Mouse (Mus musculus) intestine, embryonic 15.5 days (tissue): ENCODE measurements around the gene Gm12184. TPM values are rescaled to one million over a fixed set of nuclear protein-coding genes. Genes with fewer than 3 reads are reported as not detected.
"Not testable (repeated sequence)": the region's sequence is repeated elsewhere in the genome, so short reads cannot be mapped to it uniquely, and the experiment has no call there.

Experiments
- ATAC-seq: fragments of 200-750 bp; cut with Nextera tagmentation; 2 replicates; pipeline ENCODE4 v1.8.0; 2017; ENCODE audit warnings: moderate TSS enrichment, moderate library complexity
- H3K27ac ChIP-seq: fragments of 300-500 bp; sonication (generic); 2 replicates; pipeline ENCODE4 v1.5.1; 2015; ENCODE audit warnings: mild to moderate bottlenecking, inconsistent platforms
- H3K27me3 ChIP-seq: fragments of 300-500 bp; sonication (generic); replicated peaks from 2 replicates; pipeline ENCODE4 v1.6.1; 2015; ENCODE audit warnings: inconsistent platforms
- H3K36me3 ChIP-seq: fragments of 300-500 bp; sonication (generic); 2 replicates; pipeline ENCODE4 v1.6.1; 2015; ENCODE audit warnings: inconsistent platforms
- H3K4me1 ChIP-seq: fragments of 300-500 bp; sonication (generic); replicated peaks from 2 replicates; pipeline ENCODE4 v1.6.1; 2015; ENCODE audit warnings: inconsistent platforms
- H3K4me2 ChIP-seq: fragments of 300-500 bp; sonication (generic); replicated peaks from 2 replicates; pipeline ENCODE4 v1.6.1; 2015; ENCODE audit warnings: mild to moderate bottlenecking, inconsistent platforms
- H3K4me3 ChIP-seq: fragments of 300-500 bp; sonication (generic); replicated peaks from 2 replicates; pipeline ENCODE4 v1.5.1; 2015; ENCODE audit warnings: inconsistent platforms
- H3K9ac ChIP-seq: fragments of 300-500 bp; sonication (generic); 2 replicates; pipeline ENCODE4 v1.6.1; 2015; ENCODE audit warnings: inconsistent platforms
- H3K9me3 ChIP-seq: fragments of 300-500 bp; sonication (generic); 2 replicates; pipeline ENCODE4 v1.6.1; 2016; ENCODE audit warnings: inconsistent platforms
- WGBS: fragments of 180-500 bp; shearing (Covaris S2); methylation state at CpG from one replicate; pipeline ENCODE4 v1.1.7; 2015; 5-methylcytosine and 5-hydroxymethylcytosine counted together
- polyA plus RNA-seq: library from polyadenylated mRNA; unstranded; fragments of >200 nt; fragmentation: Nextera tagmentation; extraction: Ambion mirVana; gene quantifications from 2 replicates; pipeline ENCODE4 v1.2.1, GENCODE M21; 2015

Gene Gm12184
- polyA plus RNA-seq, 1 experiment from 2014 or later = 5.4 TPM

- WGBS = 91% methylated on average over 1 of the region's 1 CpGs
- no peak overlapping the region for H3K4me3 ChIP-seq
- H3K4me1 ChIP-seq = 0 out of 2 replicates have a peak, but pooled peaks cover 7% of the 10 kb centered on the region
- H3K9ac ChIP-seq = no peak overlapping the region
- H3K36me3 ChIP-seq = no peaks in the 10 kb centered on the region
- no peaks in the 10 kb centered on the region for H3K27me3 ChIP-seq
- no peak overlapping the region for H3K27ac ChIP-seq
- no peaks in the 10 kb centered on the region for H3K9me3 ChIP-seq
- H3K4me2 ChIP-seq = no peak overlapping the region
- ATAC-seq = no peak
These were observed 36.4 kb upstream of the Gm12184 start for GRCm38 (mm10) chr11:48862784-48863319.

GRCm38 (mm10) chr11:48859014-48859413 lies 32.6 kb upstream of the Gm12184 start:
- under 1% methylated on average over 6 of the region's 6 CpGs for WGBS
- Histone ChIP-seq H3K9me3 (no peaks in the 10 kb centered on the region), H3K4me1 (0 out of 2 replicates have a peak, but pooled peaks cover 9% of the 10 kb centered on the region), H3K4me2 (peak overlapping the region; percentile 75), H3K4me3 (no peak overlapping the region), H3K27ac (no peak overlapping the region), H3K27me3 (no peaks in the 10 kb centered on the region), H3K9ac (no peak overlapping the region), H3K36me3 (no peaks in the 10 kb centered on the region)
- ATAC-seq = no peak

- Histone ChIP-seq H3K9me3 (no peaks in the 10 kb centered on the region), H3K36me3 (no peaks in the 10 kb centered on the region)
These were observed 27.2 kb upstream of the Gm12184 start for GRCm38 (mm10) chr11:48853474-48854180.

GRCm38 (mm10) chr11:48852624-48853473 lies 26.4 kb upstream of the Gm12184 start:
- Histone ChIP-seq H3K27ac (no peak overlapping the region), H3K36me3 (no peaks in the 10 kb centered on the region), H3K4me2 (peak overlapping the region; percentile 86), H3K9me3 (no peaks in the 10 kb centered on the region), H3K4me3 (peak overlapping the region; percentile 56), H3K4me1 (0 out of 2 replicates have a peak, but pooled peaks cover 11% of the 10 kb centered on the region), H3K27me3 (no peaks in the 10 kb centered on the region), H3K9ac (peak overlapping the region; percentile 45)
- whole genome bisulfite sequencing = 9% methylated on average over 23 of the region's 23 CpGs
- ATAC-seq = peak; percentile 16

More at GRCm38 (mm10) chr11:48853474-48854180, 27.2 kb upstream of the Gm12184 start:
- peak overlapping the region; percentile 56 for H3K4me3 ChIP-seq
- peak; percentile 69 for ATAC-seq
- H3K4me2 ChIP-seq = peak overlapping the region; percentile 86
- WGBS = 1% methylated on average over 31 of the region's 31 CpGs
- no peaks in the 10 kb centered on the region for H3K27me3 ChIP-seq
- peak overlapping the region; percentile 5; the same call in 1 of the 2 replicates for H3K27ac ChIP-seq
- H3K9ac ChIP-seq = peak overlapping the region; percentile 50
- 0 out of 2 replicates have a peak, but pooled peaks cover 17% of the 10 kb centered on the region for H3K4me1 ChIP-seq

GRCm38 (mm10) chr11:48852190-48852589 lies 25.7 kb upstream of the Gm12184 start:
- Histone ChIP-seq H3K27ac (no peak overlapping the region), H3K4me2 (peak overlapping the region; percentile 86; the same call in 1 of the 2 replicates), H3K9me3 (no peaks in the 10 kb centered on the region), H3K27me3 (no peaks in the 10 kb centered on the region), H3K4me3 (no peak overlapping the region), H3K4me1 (0 out of 2 replicates have a peak, but pooled peaks cover 9% of the 10 kb centered on the region), H3K36me3 (no peaks in the 10 kb centered on the region), H3K9ac (no peak overlapping the region)
- WGBS = 71% methylated on average over 4 of the region's 4 CpGs
- ATAC-seq = no peak

GRCm38 (mm10) chr11:48851270-48851995 lies 25.0 kb upstream of the Gm12184 start:
- Histone ChIP-seq H3K27ac (no peak overlapping the region), H3K4me1 (0 out of 2 replicates have a peak, but pooled peaks cover 9% of the 10 kb centered on the region), H3K27me3 (no peaks in the 10 kb centered on the region), H3K36me3 (no peaks in the 10 kb centered on the region), H3K9ac (no peak overlapping the region), H3K4me3 (no peak overlapping the region), H3K4me2 (no peak overlapping the region), H3K9me3 (no peaks in the 10 kb centered on the region)
- no peak for ATAC-seq
- WGBS = 70% methylated on average over 4 of the region's 4 CpGs

GRCm38 (mm10) chr11:48850240-48850639 lies 23.8 kb upstream of the Gm12184 start:
- Histone ChIP-seq H3K9ac (no peak overlapping the region), H3K27ac (no peak overlapping the region), H3K4me1 (0 out of 2 replicates have a peak, but pooled peaks cover 9% of the 10 kb centered on the region), H3K9me3 (no peaks in the 10 kb centered on the region), H3K27me3 (no peaks in the 10 kb centered on the region), H3K4me3 (no peak overlapping the region), H3K36me3 (no peaks in the 10 kb centered on the region), H3K4me2 (no peak overlapping the region)
- WGBS = 18% methylated on average over 2 of the region's 2 CpGs
- no peak for ATAC-seq

- Histone ChIP-seq H3K4me1 (no peaks in the 10 kb centered on the region), H3K27me3 (no peaks in the 10 kb centered on the region), H3K4me3 (no peak overlapping the region), H3K9me3 (no peaks in the 10 kb centered on the region), H3K36me3 (no peaks in the 10 kb centered on the region), H3K4me2 (no peak overlapping the region), H3K9ac (no peak overlapping the region), H3K27ac (no peak overlapping the region)
- WGBS = 69% methylated on average over 5 of the region's 5 CpGs
- no peak for ATAC-seq
These were observed 20.4 kb upstream of the Gm12184 start for GRCm38 (mm10) chr11:48846881-48847280.

- H3K27me3 ChIP-seq, H3K4me2 ChIP-seq, ATAC-seq, H3K9me3 ChIP-seq, H3K4me3 ChIP-seq, H3K4me1 ChIP-seq, H3K27ac ChIP-seq, H3K36me3 ChIP-seq, H3K9ac ChIP-seq: not testable (repeated sequence)
- WGBS = 87% methylated on average over 2 of the region's 2 CpGs
These were observed 19.9 kb upstream of the Gm12184 start for GRCm38 (mm10) chr11:48846362-48846761.

- no peak for ATAC-seq
- Histone ChIP-seq H3K27me3 (no peaks in the 10 kb centered on the region), H3K4me1 (no peaks in the 10 kb centered on the region), H3K4me3 (no peak overlapping the region), H3K9ac (no peak overlapping the region), H3K27ac (no peak overlapping the region), H3K36me3 (no peaks in the 10 kb centered on the region), H3K4me2 (no peak overlapping the region), H3K9me3 (no peaks in the 10 kb centered on the region)
- 38% methylated on average over 13 of the region's 13 CpGs for WGBS
These were observed 18.9 kb upstream of the Gm12184 start for GRCm38 (mm10) chr11:48845244-48845815.

GRCm38 (mm10) chr11:48844309-48844708 lies 17.9 kb upstream of the Gm12184 start:
- H3K4me2 ChIP-seq = no peak overlapping the region
- no peaks in the 10 kb centered on the region for H3K4me1 ChIP-seq
- WGBS = 50% methylated on average over 6 of the region's 6 CpGs

More at GRCm38 (mm10) chr11:48844309-48844708, 17.9 kb upstream of the Gm12184 start:
- Histone ChIP-seq H3K36me3 (no peaks in the 10 kb centered on the region), H3K27me3 (no peaks in the 10 kb centered on the region), H3K4me3 (no peak overlapping the region), H3K27ac (no peak overlapping the region), H3K9ac (no peak overlapping the region), H3K9me3 (no peaks in the 10 kb centered on the region)
- no peak for ATAC-seq
